ENCODE assay signal across 8 mouse cellular contexts in genomic region chr7:79920344-79920983, GRCm38 (mm10). TPM values are rescaled to one million over a fixed set of nuclear protein-coding genes. Genes with fewer than 3 reads are reported as not detected.
DNase-seq lines count a peak whose midpoint lies in the region; ATAC-seq and TF ChIP-seq lines count a peak whose summit lies in the region.

Gene Ap3s2 (minus strand): TSS chr7:79920649.

- DNase-seq in 3134 (ENCODE audit: extremely low read depth, insufficient read length, low spot score) = peak; percentile 91
- peak; percentile 89 for DNase-seq in adrenal gland, postnatal 36 days
- DNase-seq in heart, adult 18-20 months = peak; percentile 89 to 93
- DNase-seq in kidney, adult 2 months = peak; percentile 95
- DNase-seq in spleen, adult 2 months (ENCODE audit: low read depth in 1 of 2, low spot score in 2 of 2) = peak; percentile 73 to 79

- H3K4me2 ChIP-seq in embryonic facial prominence, embryonic 13.5 days = peak within 1 kb of the TSS; percentile 74
- peak within 1 kb of the TSS; percentile 64 for H3K4me2 ChIP-seq in limb, embryonic 12.5 days
- H3K4me2 ChIP-seq in midbrain, embryonic 15.5 days = peak within 1 kb of the TSS; percentile 62

- H3K4me3 ChIP-seq in embryonic facial prominence, embryonic 13.5 days = peak within 1 kb of the TSS; percentile 84
- peak within 1 kb of the TSS; percentile 84 for H3K4me3 ChIP-seq in kidney, adult 2 months (ENCODE audit: insufficient read depth, low read depth, low read length)
- H3K4me3 ChIP-seq in limb, embryonic 12.5 days (replicated peaks) = peak within 1 kb of the TSS; percentile 80
- H3K4me3 ChIP-seq in midbrain, embryonic 15.5 days = peak within 1 kb of the TSS; percentile 84
- H3K4me3 ChIP-seq in spleen, adult 2 months (ENCODE audit: extremely low read depth, insufficient read depth, insufficient read length) = peak within 1 kb of the TSS; percentile 67

- peaks cover 12% of the 10 kb centered on the region; the same call in 1 of the 2 replicates for H3K36me3 ChIP-seq in embryonic facial prominence, embryonic 13.5 days
- no peaks in the 10 kb centered on the region for H3K36me3 ChIP-seq in kidney, adult 2 months (ENCODE audit: control insufficient read depth, insufficient read depth, low read length)
- peaks cover 8% of the 10 kb centered on the region for H3K36me3 ChIP-seq in limb, embryonic 12.5 days
- no peaks in the 10 kb centered on the region for H3K36me3 ChIP-seq in midbrain, embryonic 15.5 days (replicated peaks)
- 0 out of 2 replicates have a peak, but pooled peaks cover 2% of the 10 kb centered on the region for H3K36me3 ChIP-seq in spleen, adult 2 months (ENCODE audit: control insufficient read depth, insufficient read depth, low read length)

- H3K9ac ChIP-seq in embryonic facial prominence, embryonic 13.5 days = peak within 1 kb of the TSS; percentile 81
- peak within 1 kb of the TSS; percentile 82 for H3K9ac ChIP-seq in limb, embryonic 12.5 days (replicated peaks)
- H3K9ac ChIP-seq in midbrain, embryonic 15.5 days = peak within 1 kb of the TSS; percentile 75

- TF ChIP-seq POLR2A in kidney, adult 2 months (IDR thresholded peaks at IDR 0.05; ENCODE audit: low read depth, low read length) = peak; percentile 8
- peak; percentile 27; the same call in 1 of the 2 replicates for TF ChIP-seq POLR2A in spleen, adult 2 months (IDR thresholded peaks at IDR 0.05; ENCODE audit: low read depth, low read length)

- H3K9me3 ChIP-seq in embryonic facial prominence, embryonic 13.5 days = no peaks in the 10 kb centered on the region
- H3K9me3 ChIP-seq in limb, embryonic 12.5 days = no peaks in the 10 kb centered on the region
- no peaks in the 10 kb centered on the region for H3K9me3 ChIP-seq in midbrain, embryonic 15.5 days

- H3K27me3 ChIP-seq in embryonic facial prominence, embryonic 13.5 days = no peaks in the 10 kb centered on the region
- no peaks in the 10 kb centered on the region for H3K27me3 ChIP-seq in kidney, adult 2 months (replicated peaks; ENCODE audit: control insufficient read depth, insufficient read depth, low read length)
- H3K27me3 ChIP-seq in limb, embryonic 12.5 days = no peaks in the 10 kb centered on the region
- H3K27me3 ChIP-seq in midbrain, embryonic 15.5 days (replicated peaks) = no peaks in the 10 kb centered on the region
- H3K27me3 ChIP-seq in spleen, adult 2 months (ENCODE audit: control insufficient read depth, insufficient read depth, low read length) = no peaks in the 10 kb centered on the region

- under 1% methylated on average over 34 of the region's 34 CpGs for WGBS in embryonic facial prominence, embryonic 13.5 days
- under 1% methylated on average over 34 of the region's 34 CpGs for WGBS in kidney, adult 2 months
- WGBS in limb, embryonic 12.5 days = under 1% methylated on average over 34 of the region's 34 CpGs
- WGBS in midbrain, embryonic 15.5 days = under 1% methylated on average over 34 of the region's 34 CpGs
- under 1% methylated on average over 34 of the region's 34 CpGs for WGBS in spleen, adult 2 months

- TF ChIP-seq CTCF in kidney, adult 2 months (conservative IDR thresholded peaks at IDR 0.05; ENCODE audit: insufficient read depth, insufficient read length, low read depth, low read length) = no peak
- TF ChIP-seq CTCF in spleen, adult 2 months (IDR thresholded peaks at IDR 0.05; ENCODE audit: extremely low read depth, insufficient read depth, insufficient read length, insufficient replicate concordance) = no peak

- H3K4me1 ChIP-seq in embryonic facial prominence, embryonic 13.5 days = peaks cover 14% of the 10 kb centered on the region
- peaks cover 2% of the 10 kb centered on the region; the same call in 1 of the 2 replicates for H3K4me1 ChIP-seq in kidney, adult 2 months (ENCODE audit: control insufficient read depth, insufficient read depth, low read length)
- peaks cover 12% of the 10 kb centered on the region; the same call in 1 of the 2 replicates for H3K4me1 ChIP-seq in limb, embryonic 12.5 days (replicated peaks)
- peaks cover 22% of the 10 kb centered on the region for H3K4me1 ChIP-seq in midbrain, embryonic 15.5 days
- peaks cover 2% of the 10 kb centered on the region; the same call in 1 of the 2 replicates for H3K4me1 ChIP-seq in spleen, adult 2 months (ENCODE audit: control insufficient read depth, insufficient read depth, insufficient read length)

- ATAC-seq in embryonic facial prominence, embryonic 13.5 days (ENCODE audit: insufficient number of reproducible peaks, insufficient read depth, low FRiP score, low TSS enrichment, low read depth) = peak; percentile 87; the same call in 1 of the 2 replicates
- peak; percentile 92 for ATAC-seq in limb, embryonic 12.5 days (ENCODE audit: insufficient number of reproducible peaks, insufficient read depth, low FRiP score, low TSS enrichment, low read depth)
- ATAC-seq in midbrain, embryonic 15.5 days (replicated peaks) = peak; percentile 97

- peak within 1 kb of the TSS; percentile 79 for H3K27ac ChIP-seq in embryonic facial prominence, embryonic 13.5 days
- H3K27ac ChIP-seq in kidney, adult 2 months (ENCODE audit: insufficient read depth, low read depth, low read length) = peak within 1 kb of the TSS; percentile 81
- peak within 1 kb of the TSS; percentile 75; the same call in 1 of the 2 replicates for H3K27ac ChIP-seq in limb, embryonic 12.5 days
- H3K27ac ChIP-seq in midbrain, embryonic 15.5 days = peak within 1 kb of the TSS; percentile 87
- no peak within 1 kb of the TSS for H3K27ac ChIP-seq in spleen, adult 2 months (ENCODE audit: insufficient read depth, low read length)

RNA-seq across cellular contexts. Expression of gene Ap3s2, which starts in this region (rescaled TPM):
- total RNA-seq in adrenal gland, postnatal 36 days (2021) = 10 to 100 TPM; 25.8 to 30.7 TPM
- polyA plus RNA-seq in embryonic facial prominence, embryonic 13.5 days (2015; fragmentation: Nextera tagmentation; extraction: Ambion mirVana) = 29.9 and 32.8 TPM in 2 replicates
- total RNA-seq in heart, adult 18-20 months (2021) = 10 to 100 TPM; 24.7 to 25.7 TPM
- polyA plus RNA-seq in kidney, adult 2 months (2012; rRNA removed) = 18.0 and 19.6 TPM in 2 replicates
- 32.0 and 36.0 TPM in 2 replicates for polyA plus RNA-seq in limb, embryonic 12.5 days (2016; fragmentation: Nextera tagmentation; extraction: Ambion mirVana)
- polyA plus RNA-seq in midbrain, embryonic 15.5 days (2015; fragmentation: Nextera tagmentation; extraction: Ambion mirVana) = 39.9 and 41.7 TPM in 2 replicates
- polyA plus RNA-seq in spleen, adult 2 months (2012; rRNA removed) = 8.3 and 9.3 TPM in 2 replicates
